Mouse (Mus musculus) lung, postnatal 0 days (tissue): Measurements from ENCODE around the gene Eef1akmt2. TPM values are rescaled to one million over a fixed set of nuclear protein-coding genes. Genes with fewer than 3 reads are reported as not detected.
A peak's percentile ranks its signal among the peaks of the same experiment; 100 is the strongest.

Experiments used
- ATAC-seq: fragments of 200-750 bp; cut with Nextera tagmentation; 2 replicates; pipeline ENCODE4 v1.8.0; 2017; ENCODE audit warnings: moderate library complexity
- DNase-seq: peaks from one replicate; pipeline ENCODE4 v3.0.0-alpha.2; 2016; ENCODE audit warnings: low spot score
- H3K27ac ChIP-seq: fragments of 300-500 bp; sonication (generic); 2 replicates; pipeline ENCODE4 v1.5.1; 2014; ENCODE audit warnings: antibody characterized with exemption, mild to moderate bottlenecking, low read length, mixed read lengths
- H3K27me3 ChIP-seq: fragments of 300-500 bp; sonication (generic); replicated peaks from 2 replicates; pipeline ENCODE4 v1.6.1; 2014; ENCODE audit warnings: low read length, mixed read lengths; ENCODE audit not compliant: insufficient read depth
- H3K36me3 ChIP-seq: fragments of 300-500 bp; sonication (generic); 2 replicates; pipeline ENCODE4 v1.6.1; 2014; ENCODE audit warnings: low read length, mixed read lengths; ENCODE audit not compliant: insufficient read depth
- H3K4me1 ChIP-seq: fragments of 300-500 bp; sonication (generic); 2 replicates; pipeline ENCODE4 v1.6.1; 2014; ENCODE audit warnings: antibody characterized with exemption, low read depth, low read length, mixed read lengths; ENCODE audit not compliant: insufficient read depth
- H3K4me2 ChIP-seq: fragments of 300-500 bp; sonication (generic); replicated peaks from 2 replicates; pipeline ENCODE4 v1.6.1; 2014; ENCODE audit warnings: low read depth, mild to moderate bottlenecking, low read length, moderate library complexity, mixed read lengths
- H3K4me3 ChIP-seq: fragments of 300-500 bp; sonication (generic); 2 replicates; pipeline ENCODE4 v1.5.1; 2014; ENCODE audit warnings: low read depth, low read length
- H3K9ac ChIP-seq: fragments of 300-500 bp; sonication (generic); replicated peaks from 2 replicates; pipeline ENCODE4 v1.6.1; 2014; ENCODE audit warnings: low read depth, mild to moderate bottlenecking
- H3K9me3 ChIP-seq: fragments of 300-500 bp; sonication (generic); 2 replicates; pipeline ENCODE4 v1.6.1; 2016; ENCODE audit warnings: low read length, mixed read lengths
- CTCF ChIP-seq: IDR thresholded peaks from 2 replicates; pipeline ENCODE4 v1.5.1; 2016; ENCODE audit warnings: antibody characterized with exemption, mild to moderate bottlenecking
- EP300 ChIP-seq: IDR thresholded peaks from 2 replicates; pipeline ENCODE4 v1.6.1; 2016; ENCODE audit warnings: antibody characterized with exemption, mild to moderate bottlenecking, control low read depth
- WGBS: fragments of 180-500 bp; shearing (Covaris S2); extraction: QIAGEN DNeasy Blood & Tissue Kit; methylation state at CpG from one replicate; pipeline ENCODE4 v1.1.7; 2014; 5-methylcytosine and 5-hydroxymethylcytosine counted together
- polyA plus RNA-seq: library from polyadenylated mRNA; unstranded; fragments of >200 nt; fragmentation: Nextera tagmentation; extraction: Ambion mirVana; gene quantifications from 2 replicates; pipeline ENCODE4 v1.2.1, GENCODE M21; 2015

Gene Eef1akmt2
- polyA plus RNA-seq, 1 experiment from 2014 or later = 34.5 TPM

DNA sequence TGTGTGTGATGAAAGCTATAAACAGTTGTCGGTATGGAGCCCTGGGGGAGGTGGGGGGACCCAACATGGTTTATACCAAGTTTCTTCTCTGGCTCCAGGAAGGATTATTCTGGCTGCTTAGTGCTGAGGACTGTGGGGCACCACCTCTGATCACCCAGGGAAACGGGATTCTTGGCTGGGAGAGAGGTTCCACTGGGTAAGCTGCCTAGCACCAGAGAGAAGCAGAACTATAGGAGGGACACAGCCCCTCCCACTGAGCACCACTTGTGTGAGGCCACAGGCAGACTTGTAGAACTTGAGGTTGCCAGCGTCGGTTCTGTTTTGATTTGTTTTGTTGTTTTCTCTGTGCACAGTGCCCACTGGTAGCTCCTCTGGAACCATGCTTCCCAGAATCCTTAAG, 1.5 kb upstream of the Eef1akmt2 start:
- no peaks in the 10 kb centered on the region for H3K9me3 ChIP-seq
- no peak overlapping the region for H3K9ac ChIP-seq
- DNase-seq = peak; percentile 19
- H3K36me3 ChIP-seq = no peaks in the 10 kb centered on the region; the same call in 1 of the 2 replicates
- 44% methylated on average over 4 of the region's 4 CpGs for WGBS
- no peaks in the 10 kb centered on the region for H3K4me1 ChIP-seq
- H3K27me3 ChIP-seq = no peaks in the 10 kb centered on the region
- H3K27ac ChIP-seq = no peak overlapping the region
- H3K4me3 ChIP-seq = no peak overlapping the region
- H3K4me2 ChIP-seq = no peak overlapping the region
- no peak for TF ChIP-seq EP300
- TF ChIP-seq CTCF = no peak
- ATAC-seq = no peak

DNA sequence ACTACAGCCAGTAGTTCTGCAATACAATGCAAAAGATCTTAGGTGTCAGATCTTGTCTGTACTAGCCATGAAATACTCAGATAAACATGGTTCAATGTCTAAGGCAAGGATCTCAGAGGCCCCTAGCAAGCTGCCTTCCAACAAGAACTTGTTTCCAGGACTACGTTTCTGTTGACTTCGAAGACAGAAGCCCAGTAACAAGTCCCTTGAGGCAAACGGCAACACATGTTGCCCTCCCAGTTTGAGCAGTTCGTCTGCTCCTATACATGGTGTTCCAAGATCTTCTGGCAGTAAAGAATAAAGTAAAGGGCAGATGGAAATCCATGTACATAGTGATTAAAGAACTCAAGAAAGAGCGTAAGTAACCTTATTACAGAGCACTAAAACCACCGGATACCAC, 888 bp upstream of the Eef1akmt2 start:
- Histone ChIP-seq H3K4me1 (no peaks in the 10 kb centered on the region), H3K4me2 (no peak overlapping the region), H3K36me3 (no peaks in the 10 kb centered on the region; the same call in 1 of the 2 replicates), H3K27ac (no peak overlapping the region), H3K27me3 (no peaks in the 10 kb centered on the region), H3K9ac (no peak overlapping the region), H3K9me3 (no peaks in the 10 kb centered on the region), H3K4me3 (no peak overlapping the region)
- no peak for ATAC-seq
- DNase-seq = no peak
- TF ChIP-seq EP300 (no peak), CTCF (no peak)
- 87% methylated on average over 6 of the region's 6 CpGs for WGBS

DNA sequence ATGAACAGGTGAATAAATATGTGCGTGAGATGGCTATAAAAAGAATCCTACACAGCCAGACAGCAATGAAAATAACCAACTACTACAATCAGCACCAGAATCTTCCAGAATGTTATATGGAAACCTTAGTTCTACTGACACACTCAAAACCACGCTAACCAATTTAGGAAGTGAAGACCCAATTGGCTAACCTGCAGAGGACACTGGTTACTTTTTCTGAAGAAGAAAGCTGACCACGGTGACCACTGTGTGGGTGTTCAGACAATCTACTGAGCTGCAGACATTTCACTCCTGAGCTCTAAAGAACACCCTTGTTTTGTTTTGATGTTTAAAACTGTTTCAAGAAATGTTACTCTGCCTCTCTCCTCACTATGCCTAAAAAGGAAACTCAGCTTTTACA, 9.3 kb downstream of the Eef1akmt2 start:
- H3K9me3 ChIP-seq = no peaks in the 10 kb centered on the region
- TF ChIP-seq EP300 (no peak), CTCF (no peak)
- no peak overlapping the region for H3K27ac ChIP-seq
- no peaks in the 10 kb centered on the region; the same call in 1 of the 2 replicates for H3K36me3 ChIP-seq
- H3K4me2 ChIP-seq = no peak overlapping the region
- no peaks in the 10 kb centered on the region for H3K27me3 ChIP-seq
- no peak overlapping the region for H3K4me3 ChIP-seq
- no peak overlapping the region for H3K9ac ChIP-seq
- no peaks in the 10 kb centered on the region for H3K4me1 ChIP-seq
- no peak for ATAC-seq
- DNase-seq = no peak
- WGBS = 98% methylated on average over 3 of the region's 3 CpGs

DNA sequence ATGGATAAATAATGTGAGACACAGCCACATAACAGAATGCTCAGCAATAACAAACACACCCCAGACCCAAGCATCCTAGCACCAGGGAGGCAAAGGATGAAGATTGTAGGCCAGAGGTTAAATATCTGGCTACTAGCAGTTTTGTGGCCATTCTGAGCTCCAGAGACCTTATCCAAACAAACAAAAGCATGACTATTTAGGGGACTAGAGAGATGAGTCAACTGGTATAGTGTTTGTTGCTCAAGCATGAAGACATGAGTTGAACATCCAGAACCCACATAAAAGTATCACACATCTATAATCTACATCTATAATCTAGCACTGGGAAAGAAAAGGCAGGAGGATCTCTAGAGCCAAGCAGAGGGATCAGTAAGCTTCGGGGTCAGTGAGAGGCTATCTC, 10.0 kb downstream of the Eef1akmt2 start:
- no peak overlapping the region for H3K27ac ChIP-seq
- H3K36me3 ChIP-seq = no peaks in the 10 kb centered on the region
- no peaks in the 10 kb centered on the region for H3K4me1 ChIP-seq
- H3K9me3 ChIP-seq = no peaks in the 10 kb centered on the region
- ATAC-seq = no peak
- DNase-seq = no peak
- no peak overlapping the region for H3K9ac ChIP-seq
- WGBS = 100% methylated on average over 1 of the region's 1 CpGs
- H3K27me3 ChIP-seq = no peaks in the 10 kb centered on the region
- H3K4me2 ChIP-seq = no peak overlapping the region
- H3K4me3 ChIP-seq = no peak overlapping the region
- TF ChIP-seq EP300 (no peak), CTCF (no peak)

DNA sequence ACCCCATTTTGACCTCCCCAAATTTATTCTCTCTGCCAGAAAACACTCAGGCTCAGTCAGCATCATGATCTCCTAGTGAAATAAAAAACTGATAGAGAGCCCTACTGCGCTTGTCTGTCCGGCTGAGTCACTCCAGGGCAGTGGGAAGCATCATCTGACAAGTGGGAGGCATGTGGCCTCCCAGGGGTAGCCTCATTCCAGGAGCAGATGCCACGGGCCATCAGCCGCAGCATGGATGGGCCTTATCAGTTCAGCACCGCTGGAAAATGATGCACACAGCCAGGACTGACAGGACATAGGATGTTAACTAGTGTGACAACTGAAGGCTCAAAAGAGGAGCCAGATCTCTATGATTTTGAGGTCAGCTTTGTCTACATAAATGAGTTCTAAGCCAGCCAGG, 11.2 kb downstream of the Eef1akmt2 start:
- TF ChIP-seq CTCF (no peak), EP300 (no peak)
- Histone ChIP-seq H3K4me1 (no peaks in the 10 kb centered on the region), H3K9ac (no peak overlapping the region), H3K27ac (no peak overlapping the region), H3K4me3 (no peak overlapping the region), H3K36me3 (no peaks in the 10 kb centered on the region), H3K27me3 (no peaks in the 10 kb centered on the region), H3K4me2 (no peak overlapping the region), H3K9me3 (no peaks in the 10 kb centered on the region)
- WGBS = 65% methylated on average over 5 of the region's 5 CpGs
- ATAC-seq (no peak), DNase-seq (no peak)

DNA sequence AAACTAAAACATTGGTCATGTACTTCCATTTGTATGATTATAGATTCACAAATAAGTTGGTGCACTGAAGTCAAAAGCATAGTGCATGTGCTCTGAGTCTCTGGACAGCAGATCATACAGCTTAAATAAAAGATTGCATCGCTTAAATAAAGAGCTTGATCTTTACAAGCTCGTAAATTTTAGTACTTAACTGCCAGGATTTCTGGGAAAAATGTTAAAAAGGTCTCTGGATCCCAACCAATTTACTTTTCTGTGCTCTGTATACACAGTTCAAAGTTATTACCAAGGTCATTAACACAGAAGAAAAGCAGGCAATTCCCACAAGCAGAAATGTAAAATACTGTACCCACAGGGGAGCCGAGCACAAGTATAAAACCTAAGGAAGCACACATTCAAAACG, 21.5 kb downstream of the Eef1akmt2 start:
- H3K36me3 ChIP-seq = peaks cover 7% of the 10 kb centered on the region; the same call in 1 of the 2 replicates
- 85% methylated on average over 4 of the region's 4 CpGs for WGBS
- ATAC-seq = no peak

More for the DNA sequence above, 21.5 kb downstream of the Eef1akmt2 start:
- Histone ChIP-seq H3K4me1 (no peaks in the 10 kb centered on the region), H3K9ac (no peak overlapping the region), H3K4me3 (no peak overlapping the region), H3K27me3 (no peaks in the 10 kb centered on the region), H3K4me2 (no peak overlapping the region), H3K27ac (no peak overlapping the region), H3K9me3 (no peaks in the 10 kb centered on the region)
- DNase-seq = no peak
- no peak for TF ChIP-seq CTCF
- TF ChIP-seq EP300 = no peak
